8 mouse cellular contexts compared by ENCODE assay signal in genomic region chr2:26901834-26902400, GRCm38 (mm10). TPM values are rescaled to one million over a fixed set of nuclear protein-coding genes. Genes with fewer than 3 reads are reported as not detected.
DNase-seq lines count a peak whose midpoint lies in the region; ATAC-seq lines count a peak whose summit lies in the region.

No protein-coding gene starts in this region.

- peaks cover 20% of the 10 kb centered on the region for H3K4me1 ChIP-seq in lung, embryonic 15.5 days
- H3K4me1 ChIP-seq in embryonic facial prominence, embryonic 12.5 days = peaks cover 18% of the 10 kb centered on the region
- H3K4me1 ChIP-seq in intestine, embryonic 15.5 days (replicated peaks) = peaks cover 13% of the 10 kb centered on the region
- peaks cover 29% of the 10 kb centered on the region for H3K4me1 ChIP-seq in neural tube, embryonic 13.5 days (replicated peaks)

- peak overlapping the region; percentile 70 for H3K4me2 ChIP-seq in lung, embryonic 15.5 days
- H3K4me2 ChIP-seq in embryonic facial prominence, embryonic 12.5 days (replicated peaks) = peak overlapping the region; percentile 83
- peak overlapping the region; percentile 72 for H3K4me2 ChIP-seq in intestine, embryonic 15.5 days (replicated peaks)
- H3K4me2 ChIP-seq in neural tube, embryonic 13.5 days = peak overlapping the region; percentile 86

- H3K36me3 ChIP-seq in lung, embryonic 15.5 days = peaks cover 49% of the 10 kb centered on the region
- H3K36me3 ChIP-seq in embryonic facial prominence, embryonic 12.5 days = peaks cover 55% of the 10 kb centered on the region
- peaks cover 34% of the 10 kb centered on the region for H3K36me3 ChIP-seq in intestine, embryonic 15.5 days
- H3K36me3 ChIP-seq in neural tube, embryonic 13.5 days = peaks cover 59% of the 10 kb centered on the region

- no peak for ATAC-seq in lung, embryonic 15.5 days (ENCODE audit: borderline replicate concordance, extremely low read depth, low FRiP score, low TSS enrichment)
- no peak for ATAC-seq in embryonic facial prominence, embryonic 12.5 days (ENCODE audit: insufficient number of reproducible peaks, insufficient read depth, low FRiP score, low TSS enrichment)
- no peak for ATAC-seq in intestine, embryonic 15.5 days
- no peak for ATAC-seq in neural tube, embryonic 13.5 days (ENCODE audit: low read depth)

- H3K9me3 ChIP-seq in lung, embryonic 15.5 days = no peaks in the 10 kb centered on the region
- no peaks in the 10 kb centered on the region for H3K9me3 ChIP-seq in embryonic facial prominence, embryonic 12.5 days
- no peaks in the 10 kb centered on the region for H3K9me3 ChIP-seq in intestine, embryonic 15.5 days
- no peaks in the 10 kb centered on the region for H3K9me3 ChIP-seq in neural tube, embryonic 13.5 days

- H3K4me3 ChIP-seq in lung, embryonic 15.5 days = peak overlapping the region; percentile 90
- peak overlapping the region; percentile 84 for H3K4me3 ChIP-seq in embryonic facial prominence, embryonic 12.5 days
- peak overlapping the region; percentile 72 for H3K4me3 ChIP-seq in intestine, embryonic 15.5 days (replicated peaks)
- peak overlapping the region; percentile 90 for H3K4me3 ChIP-seq in neural tube, embryonic 13.5 days

- H3K9ac ChIP-seq in lung, embryonic 15.5 days = peak overlapping the region; percentile 80
- peak overlapping the region; percentile 84 for H3K9ac ChIP-seq in embryonic facial prominence, embryonic 12.5 days
- H3K9ac ChIP-seq in intestine, embryonic 15.5 days = peak overlapping the region; percentile 65
- peak overlapping the region; percentile 74 for H3K9ac ChIP-seq in neural tube, embryonic 13.5 days

- 4% methylated on average over 7 of the region's 7 CpGs for WGBS in lung, embryonic 15.5 days
- 11% methylated on average over 7 of the region's 7 CpGs for WGBS in embryonic facial prominence, embryonic 12.5 days
- WGBS in intestine, embryonic 15.5 days = 6% methylated on average over 7 of the region's 7 CpGs
- WGBS in neural tube, embryonic 13.5 days = 13% methylated on average over 7 of the region's 7 CpGs

- no peaks in the 10 kb centered on the region for H3K27me3 ChIP-seq in lung, embryonic 15.5 days
- no peaks in the 10 kb centered on the region for H3K27me3 ChIP-seq in embryonic facial prominence, embryonic 12.5 days
- no peaks in the 10 kb centered on the region for H3K27me3 ChIP-seq in intestine, embryonic 15.5 days (replicated peaks)
- no peaks in the 10 kb centered on the region for H3K27me3 ChIP-seq in neural tube, embryonic 13.5 days

- no peak for DNase-seq in lung, postnatal 36 days
- DNase-seq in layer of hippocampus, postnatal 25 days (ENCODE audit: extremely low spot score in 1 of 2, low spot score in 1 of 2) = no peak
- no peak for DNase-seq in thymus, postnatal 10 days (ENCODE audit: low spot score in 2 of 2)
- no peak for DNase-seq in spleen, adult 18-20 months

- H3K27ac ChIP-seq in lung, embryonic 15.5 days = peak overlapping the region; percentile 84; the same call in 1 of the 2 replicates
- peak overlapping the region; percentile 91; the same call in 1 of the 2 replicates for H3K27ac ChIP-seq in embryonic facial prominence, embryonic 12.5 days
- peak overlapping the region; percentile 85; the same call in 1 of the 2 replicates for H3K27ac ChIP-seq in intestine, embryonic 15.5 days
- no peak overlapping the region for H3K27ac ChIP-seq in neural tube, embryonic 13.5 days (replicated peaks)

RNA-seq across cellular contexts. Expression of gene Surf6, which starts 0.8 kb away (rescaled TPM):
- polyA plus RNA-seq in lung, embryonic 15.5 days (2015; fragmentation: Nextera tagmentation; extraction: Ambion mirVana) = 26.2 and 27.3 TPM in 2 replicates
- 31.4 and 31.5 TPM in 2 replicates for polyA plus RNA-seq in embryonic facial prominence, embryonic 12.5 days (2016; fragmentation: Nextera tagmentation; extraction: Ambion mirVana)
- polyA plus RNA-seq in intestine, embryonic 15.5 days (2015; fragmentation: Nextera tagmentation; extraction: Ambion mirVana) = 23.0 and 24.5 TPM in 2 replicates
- 27.6 and 29.0 TPM in 2 replicates for polyA plus RNA-seq in neural tube, embryonic 13.5 days (2015; fragmentation: Nextera tagmentation; extraction: Ambion mirVana)
- total RNA-seq in layer of hippocampus, postnatal 25 days (2021) = 10 to 100 TPM; 25.1 to 26.4 TPM

RNA-seq across cellular contexts. Expression of gene Med22, which starts 8.6 kb away (rescaled TPM):
- 52.0 and 53.7 TPM in 2 replicates for polyA plus RNA-seq in lung, embryonic 15.5 days (2015; fragmentation: Nextera tagmentation; extraction: Ambion mirVana)
- polyA plus RNA-seq in embryonic facial prominence, embryonic 12.5 days (2016; fragmentation: Nextera tagmentation; extraction: Ambion mirVana) = 72.1 and 74.2 TPM in 2 replicates
- polyA plus RNA-seq in intestine, embryonic 15.5 days (2015; fragmentation: Nextera tagmentation; extraction: Ambion mirVana) = 39.0 and 40.6 TPM in 2 replicates
- polyA plus RNA-seq in neural tube, embryonic 13.5 days (2015; fragmentation: Nextera tagmentation; extraction: Ambion mirVana) = 129 TPM in 2 replicates
- 10 to 100 TPM; 41.1 to 48.8 TPM for total RNA-seq in layer of hippocampus, postnatal 25 days (2021)

RNA-seq across cellular contexts. Expression of gene Rpl7a, which starts 8.6 kb away (rescaled TPM):
- 614 and 640 TPM in 2 replicates for polyA plus RNA-seq in lung, embryonic 15.5 days (2015; fragmentation: Nextera tagmentation; extraction: Ambion mirVana)
- polyA plus RNA-seq in embryonic facial prominence, embryonic 12.5 days (2016; fragmentation: Nextera tagmentation; extraction: Ambion mirVana) = 565 and 574 TPM in 2 replicates
- 631 and 647 TPM in 2 replicates for polyA plus RNA-seq in intestine, embryonic 15.5 days (2015; fragmentation: Nextera tagmentation; extraction: Ambion mirVana)
- polyA plus RNA-seq in neural tube, embryonic 13.5 days (2015; fragmentation: Nextera tagmentation; extraction: Ambion mirVana) = 457 and 479 TPM in 2 replicates
- total RNA-seq in layer of hippocampus, postnatal 25 days (2021) = 100 to 1,000 TPM; 260 to 281 TPM

RNA-seq across cellular contexts. Expression of gene Surf2, which starts 14.2 kb away (rescaled TPM):
- polyA plus RNA-seq in lung, embryonic 15.5 days (2015; fragmentation: Nextera tagmentation; extraction: Ambion mirVana) = 37.6 and 38.3 TPM in 2 replicates
- polyA plus RNA-seq in embryonic facial prominence, embryonic 12.5 days (2016; fragmentation: Nextera tagmentation; extraction: Ambion mirVana) = 43.8 and 44.1 TPM in 2 replicates
- polyA plus RNA-seq in intestine, embryonic 15.5 days (2015; fragmentation: Nextera tagmentation; extraction: Ambion mirVana) = 41.6 and 42.9 TPM in 2 replicates
- polyA plus RNA-seq in neural tube, embryonic 13.5 days (2015; fragmentation: Nextera tagmentation; extraction: Ambion mirVana) = 55.8 and 64.2 TPM in 2 replicates
- 10 to 100 TPM; 31.1 to 37.2 TPM for total RNA-seq in layer of hippocampus, postnatal 25 days (2021)

RNA-seq across cellular contexts. Expression of gene Surf1, which starts 14.4 kb away (rescaled TPM):
- polyA plus RNA-seq in lung, embryonic 15.5 days (2015; fragmentation: Nextera tagmentation; extraction: Ambion mirVana) = 52.4 and 56.8 TPM in 2 replicates
- 54.2 and 56.8 TPM in 2 replicates for polyA plus RNA-seq in embryonic facial prominence, embryonic 12.5 days (2016; fragmentation: Nextera tagmentation; extraction: Ambion mirVana)
- 68.7 and 69.3 TPM in 2 replicates for polyA plus RNA-seq in intestine, embryonic 15.5 days (2015; fragmentation: Nextera tagmentation; extraction: Ambion mirVana)
- polyA plus RNA-seq in neural tube, embryonic 13.5 days (2015; fragmentation: Nextera tagmentation; extraction: Ambion mirVana) = 78.8 and 86.4 TPM in 2 replicates
- 10 to 100 TPM; 91.6 to 94.9 TPM for total RNA-seq in layer of hippocampus, postnatal 25 days (2021)
